Mouse (Mus musculus): ENCODE measurements around the gene Mettl1.

GRCm38 (mm10) chr10:127078677-127079575, 37.7 kb downstream of the Mettl1 start:
- TF ChIP-seq CTCF (IDR thresholded peaks at IDR 0.05; ENCODE audit: borderline replicate concordance, insufficient read depth, low read length) (no peak), POLR2A (IDR thresholded peaks at IDR 0.05; ENCODE audit: low read depth, low read length) (no peak)

Measured in embryonic fibroblast, embryonic 13.5 days (primary cell).